Mouse (Mus musculus): ENCODE data around the gene Efcab6. TPM values are rescaled to one million over a fixed set of nuclear protein-coding genes. Genes with fewer than 3 reads are reported as not detected.

Efcab6 gene
- polyA plus RNA-seq, 1 experiment: 1.1 TPM

DNA sequence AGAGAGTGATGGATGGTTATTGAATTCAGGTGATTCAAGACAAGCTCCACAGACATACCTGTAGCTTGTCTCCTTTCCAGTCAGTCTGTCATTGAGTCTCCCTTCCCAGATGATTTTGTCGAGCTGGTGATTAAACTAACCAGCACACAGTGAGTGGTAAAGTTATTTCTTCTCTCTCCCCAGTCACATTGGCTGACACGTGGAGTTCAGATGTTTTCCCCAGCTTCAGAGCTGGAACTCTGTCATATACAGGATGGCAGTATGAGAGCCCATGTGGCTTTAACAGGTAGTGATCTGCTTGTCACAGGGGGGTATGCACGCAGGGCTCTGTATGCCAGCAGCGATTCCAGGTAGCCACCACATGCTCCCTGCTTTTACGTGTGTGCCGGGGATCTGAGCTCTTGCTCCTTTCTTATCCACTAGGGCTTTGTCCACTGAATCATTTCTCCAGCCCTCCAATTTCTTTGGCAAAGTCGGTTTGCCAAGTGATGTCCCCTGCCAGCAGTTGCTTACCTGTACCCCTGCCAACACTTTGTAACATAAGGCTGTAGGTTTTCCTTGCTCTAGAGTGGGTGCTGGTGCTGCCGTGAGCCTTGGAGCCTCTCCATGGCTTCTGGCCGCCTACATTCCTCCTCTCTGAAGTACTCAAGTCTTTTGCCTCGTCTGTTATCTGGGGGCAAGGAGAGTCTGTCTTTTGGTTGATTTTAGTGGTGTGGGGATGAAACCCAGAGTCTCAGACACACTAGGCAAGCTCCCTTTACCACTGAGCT lies 224.0 kb downstream of the Efcab6 start:
- DNase-seq (ENCODE audit: low read depth): peak; percentile 44
- TF ChIP-seq POLR2A (IDR thresholded peaks at IDR 0.05; ENCODE audit: borderline replicate concordance, extremely low read depth, insufficient read depth, insufficient read length, poor library complexity, severe bottlenecking): no peak
- no peak for TF ChIP-seq CTCF (IDR thresholded peaks at IDR 0.05; ENCODE audit: borderline replicate concordance, extremely low read depth, insufficient read depth, insufficient read length)

DNA sequence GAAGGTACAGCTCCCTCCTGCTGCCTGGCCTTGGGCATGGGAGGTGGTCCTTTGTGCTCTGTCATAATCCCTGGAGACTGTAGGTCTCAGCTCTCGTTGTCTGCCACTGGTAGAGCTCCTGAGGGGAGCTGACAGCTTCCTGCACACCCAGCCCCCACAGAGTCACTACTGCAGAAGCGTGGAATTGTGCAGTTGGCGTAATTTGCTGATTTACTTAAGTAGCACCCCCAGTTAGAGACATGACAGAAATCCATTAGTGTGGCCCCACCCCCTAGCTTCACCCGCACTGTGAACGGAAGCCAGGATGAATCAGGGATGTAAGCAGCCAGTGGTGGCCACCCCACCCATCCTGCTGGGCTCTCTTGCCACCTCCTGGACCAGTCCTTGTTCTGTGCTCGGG lies 232.9 kb downstream of the Efcab6 start:
- DNase-seq (ENCODE audit: low read depth): peak; percentile 59
- TF ChIP-seq CTCF (IDR thresholded peaks at IDR 0.05; ENCODE audit: borderline replicate concordance, extremely low read depth, insufficient read depth, insufficient read length) (no peak), POLR2A (IDR thresholded peaks at IDR 0.05; ENCODE audit: borderline replicate concordance, extremely low read depth, insufficient read depth, insufficient read length, poor library complexity, severe bottlenecking) (no peak)

- peak; percentile 73 for DNase-seq (ENCODE audit: low read depth)
- TF ChIP-seq POLR2A (IDR thresholded peaks at IDR 0.05; ENCODE audit: borderline replicate concordance, extremely low read depth, insufficient read depth, insufficient read length, poor library complexity, severe bottlenecking): no peak
Measured at GRCm38 (mm10) chr15:83829226-83829625, 236.0 kb downstream of the Efcab6 start.

- no peak for TF ChIP-seq CTCF (IDR thresholded peaks at IDR 0.05; ENCODE audit: borderline replicate concordance, extremely low read depth, insufficient read depth, insufficient read length)
- no peak for TF ChIP-seq POLR2A (IDR thresholded peaks at IDR 0.05; ENCODE audit: borderline replicate concordance, extremely low read depth, insufficient read depth, insufficient read length, poor library complexity, severe bottlenecking)
- DNase-seq (ENCODE audit: low read depth): no peak
Measured at GRCm38 (mm10) chr15:83828011-83828410, 237.2 kb downstream of the Efcab6 start.

Other genes with a start within 250 kb of the Efcab6 start
- 96.9 and 102 TPM in 2 replicates for gene Sult4a1, start 40.4 kb upstream of the Efcab6 start, polyA plus RNA-seq (2012; rRNA removed)
- not detected in 2 replicates for gene Pnpla5, start 57.8 kb upstream of the Efcab6 start, polyA plus RNA-seq (2012; rRNA removed)
- gene Pnpla3, start 102.5 kb upstream of the Efcab6 start, polyA plus RNA-seq (2012; rRNA removed): 9.2 and 12.4 TPM in 2 replicates
- gene Samm50, start 126.9 kb upstream of the Efcab6 start, polyA plus RNA-seq (2012; rRNA removed): 18.7 and 30.8 TPM in 2 replicates
- 11.5 and 19.3 TPM in 2 replicates for gene Parvb, start 166.7 kb upstream of the Efcab6 start, polyA plus RNA-seq (2012; rRNA removed)

All from brain, embryonic 14.5 days (tissue).